Mouse (Mus musculus): ENCODE measurements around the gene Efnb1. TPM values are rescaled to one million over a fixed set of nuclear protein-coding genes. Genes with fewer than 3 reads are reported as not detected.

The Efnb1 gene
- polyA plus RNA-seq, 1 experiment from 2014 or later: 59.1 TPM

DNA sequence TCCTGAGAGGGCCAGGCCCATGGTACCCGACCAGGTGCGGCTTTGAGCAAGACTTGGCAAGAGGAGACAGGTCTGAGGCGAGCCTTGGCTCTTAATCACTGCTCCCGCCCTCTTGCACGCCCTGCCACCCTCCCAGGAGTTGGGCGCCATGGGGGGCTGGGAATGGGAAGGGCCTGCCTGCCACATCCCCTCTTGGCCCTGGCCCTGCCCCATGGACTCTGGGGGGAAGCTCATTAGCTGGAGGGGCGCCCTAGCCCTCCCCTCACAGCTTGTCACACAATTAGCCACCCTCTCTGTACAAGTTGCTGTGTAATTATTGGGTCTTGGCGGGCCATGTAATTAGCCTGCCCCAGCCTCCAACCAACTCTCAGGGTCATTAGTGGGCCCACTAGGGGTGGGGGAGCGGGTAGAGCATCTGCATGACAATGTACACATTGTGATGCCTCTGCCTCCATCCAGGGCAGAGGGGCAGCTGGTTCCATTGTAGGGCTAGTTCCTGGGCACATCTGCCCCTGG, 49.2 kb downstream of the Efnb1 start:
- no peak overlapping the region for H3K4me2 ChIP-seq (replicated peaks; ENCODE audit: low read depth, low read length)
- ATAC-seq (ENCODE audit: low FRiP score, low TSS enrichment): 0 out of 2 replicates have a peak, but pooled peaks have one; percentile 21
- no peaks in the 10 kb centered on the region for H3K36me3 ChIP-seq (ENCODE audit: insufficient read depth, low read length)
- H3K27ac ChIP-seq (ENCODE audit: low read length): no peak overlapping the region
- H3K9me3 ChIP-seq (ENCODE audit: low read length): no peaks in the 10 kb centered on the region
- H3K4me3 ChIP-seq (ENCODE audit: low read length): no peak overlapping the region
- 65% methylated on average over 9 of the region's 9 CpGs for WGBS
- peaks cover 4% of the 10 kb centered on the region; the same call in 1 of the 2 replicates for H3K4me1 ChIP-seq (ENCODE audit: insufficient read depth, low read length)
- no peak overlapping the region for H3K9ac ChIP-seq (replicated peaks; ENCODE audit: low read length)
- H3K27me3 ChIP-seq (ENCODE audit: insufficient read depth, low read length): peaks cover 23% of the 10 kb centered on the region

GRCm38 (mm10) chrX:99186497-99187435, 50.8 kb downstream of the Efnb1 start:
- Histone ChIP-seq H3K4me1 (ENCODE audit: insufficient read depth, low read length) (peaks cover 10% of the 10 kb centered on the region; the same call in 1 of the 2 replicates), H3K9ac (replicated peaks; ENCODE audit: low read length) (no peak overlapping the region), H3K36me3 (ENCODE audit: insufficient read depth, low read length) (no peaks in the 10 kb centered on the region), H3K9me3 (ENCODE audit: low read length) (no peaks in the 10 kb centered on the region), H3K4me2 (replicated peaks; ENCODE audit: low read depth, low read length) (no peak overlapping the region), H3K27me3 (ENCODE audit: insufficient read depth, low read length) (peaks cover 27% of the 10 kb centered on the region), H3K27ac (ENCODE audit: low read length) (no peak overlapping the region), H3K4me3 (ENCODE audit: low read length) (no peak overlapping the region)
- ATAC-seq (ENCODE audit: low FRiP score, low TSS enrichment): no peak
- 45% methylated on average over 10 of the region's 10 CpGs for WGBS

DNA sequence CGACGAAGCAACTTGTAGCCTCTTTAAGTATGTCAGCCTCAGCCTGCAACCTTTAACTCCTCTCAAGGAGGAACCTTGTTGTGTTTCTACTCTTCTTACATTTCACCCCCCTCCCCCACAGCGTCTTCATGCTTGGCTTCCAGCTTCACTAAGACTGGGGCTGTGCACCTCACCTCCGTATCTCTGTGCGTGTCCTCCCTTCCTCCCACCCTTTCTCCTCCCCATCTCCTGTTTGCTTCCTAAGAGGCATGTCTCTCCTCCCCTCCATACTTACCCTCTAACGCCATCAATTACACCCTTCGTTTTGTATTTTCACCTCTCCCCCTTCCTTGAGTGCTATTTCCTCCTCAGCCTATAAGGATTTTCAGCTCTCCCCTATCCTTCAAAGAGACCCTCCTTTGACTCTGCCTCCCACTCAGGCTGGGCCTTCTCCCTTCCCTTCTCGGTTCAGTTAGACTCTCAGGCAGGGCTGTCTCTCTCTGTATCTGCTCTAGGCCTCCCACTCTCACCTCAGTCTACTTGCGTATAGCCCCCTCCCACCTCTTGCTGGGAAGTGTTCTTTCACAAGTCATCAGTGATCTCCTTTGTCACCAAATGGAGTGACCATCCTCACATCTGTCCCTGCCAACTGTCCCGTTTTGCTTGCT, 55.6 kb downstream of the Efnb1 start:
- H3K9me3 ChIP-seq (ENCODE audit: low read length): no peaks in the 10 kb centered on the region
- no peak overlapping the region for H3K4me2 ChIP-seq (replicated peaks; ENCODE audit: low read depth, low read length)
- peak; percentile 89 for ATAC-seq (ENCODE audit: low FRiP score, low TSS enrichment)
- no peak overlapping the region for H3K9ac ChIP-seq (replicated peaks; ENCODE audit: low read length)
- WGBS: 42% methylated on average over 10 of the region's 10 CpGs
- H3K4me3 ChIP-seq (ENCODE audit: low read length): no peak overlapping the region
- no peaks in the 10 kb centered on the region for H3K36me3 ChIP-seq (ENCODE audit: insufficient read depth, low read length)
- peak overlapping the region; percentile 46; the same call in 1 of the 2 replicates for H3K27ac ChIP-seq (ENCODE audit: low read length)
- H3K27me3 ChIP-seq (ENCODE audit: insufficient read depth, low read length): peaks cover 27% of the 10 kb centered on the region; the same call in 1 of the 2 replicates
- peaks cover 7% of the 10 kb centered on the region; the same call in 1 of the 2 replicates for H3K4me1 ChIP-seq (ENCODE audit: insufficient read depth, low read length)

DNA sequence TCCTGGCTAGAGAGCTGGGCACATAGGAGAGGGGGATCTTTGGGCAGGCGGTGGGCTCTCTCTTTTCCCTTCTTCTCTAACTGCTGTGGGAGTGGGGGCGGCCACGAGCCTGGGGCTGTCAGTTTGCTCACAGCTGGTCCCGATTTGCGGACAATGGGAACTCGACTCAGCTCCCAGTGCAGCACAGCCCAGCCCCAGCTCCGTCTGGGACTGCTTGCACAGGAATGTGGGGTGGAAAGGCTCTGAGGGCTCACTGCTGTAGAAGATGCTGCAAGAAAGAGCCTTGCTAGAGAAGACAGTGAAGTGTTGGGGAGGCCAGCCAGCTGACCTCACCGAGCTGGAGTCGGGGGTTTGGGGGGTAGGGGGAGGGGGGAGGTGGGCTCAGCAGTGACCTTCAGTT, 61.0 kb downstream of the Efnb1 start:
- Histone ChIP-seq H3K27ac (ENCODE audit: low read length) (no peak overlapping the region), H3K4me2 (replicated peaks; ENCODE audit: low read depth, low read length) (no peak overlapping the region), H3K36me3 (ENCODE audit: insufficient read depth, low read length) (no peaks in the 10 kb centered on the region), H3K9ac (replicated peaks; ENCODE audit: low read length) (no peak overlapping the region), H3K4me1 (ENCODE audit: insufficient read depth, low read length) (peaks cover 14% of the 10 kb centered on the region), H3K4me3 (ENCODE audit: low read length) (no peak overlapping the region), H3K27me3 (ENCODE audit: insufficient read depth, low read length) (peaks cover 12% of the 10 kb centered on the region; the same call in 1 of the 2 replicates), H3K9me3 (ENCODE audit: low read length) (no peaks in the 10 kb centered on the region)
- WGBS: 61% methylated on average over 7 of the region's 9 CpGs
- no peak for ATAC-seq (ENCODE audit: low FRiP score, low TSS enrichment)

GRCm38 (mm10) chrX:99198532-99198931, 62.6 kb downstream of the Efnb1 start:
- Histone ChIP-seq H3K27me3 (ENCODE audit: insufficient read depth, low read length) (peaks cover 8% of the 10 kb centered on the region; the same call in 1 of the 2 replicates), H3K27ac (ENCODE audit: low read length) (peak overlapping the region; percentile 94), H3K36me3 (ENCODE audit: insufficient read depth, low read length) (no peaks in the 10 kb centered on the region), H3K4me3 (ENCODE audit: low read length) (peak overlapping the region; percentile 30), H3K9me3 (ENCODE audit: low read length) (no peaks in the 10 kb centered on the region), H3K9ac (replicated peaks; ENCODE audit: low read length) (peak overlapping the region; percentile 51), H3K4me1 (ENCODE audit: insufficient read depth, low read length) (peaks cover 14% of the 10 kb centered on the region), H3K4me2 (replicated peaks; ENCODE audit: low read depth, low read length) (peak overlapping the region; percentile 51)
- 43% methylated on average over 7 of the region's 9 CpGs for WGBS
- peak; percentile 58; the same call in 1 of the 2 replicates for ATAC-seq (ENCODE audit: low FRiP score, low TSS enrichment)

Other genes with a start within 250 kb of the Efnb1 start
- 16.0 and 16.3 TPM in 2 replicates for gene Ophn1, start 245.1 kb upstream of the Efnb1 start, polyA plus RNA-seq (2015; fragmentation: Nextera tagmentation; extraction: Ambion mirVana)
- gene Yipf6, start 199.8 kb upstream of the Efnb1 start, polyA plus RNA-seq (2015; fragmentation: Nextera tagmentation; extraction: Ambion mirVana): 24.2 and 24.5 TPM in 2 replicates
- gene Stard8, start 132.9 kb upstream of the Efnb1 start, polyA plus RNA-seq (2015; fragmentation: Nextera tagmentation; extraction: Ambion mirVana): 19.0 and 20.3 TPM in 2 replicates

Data from kidney, embryonic 16.5 days (tissue).